Mouse (Mus musculus): ENCODE measurements at regions not wholly inside any gene's neighbourhood (a gene's known extent, or its start where the extent isn't known, plus 50 kb on each side); places are given as distances from the start of the nearest gene placed in this dataset.
A peak's percentile ranks its signal among the peaks of the same experiment; 100 is the strongest.

DNA sequence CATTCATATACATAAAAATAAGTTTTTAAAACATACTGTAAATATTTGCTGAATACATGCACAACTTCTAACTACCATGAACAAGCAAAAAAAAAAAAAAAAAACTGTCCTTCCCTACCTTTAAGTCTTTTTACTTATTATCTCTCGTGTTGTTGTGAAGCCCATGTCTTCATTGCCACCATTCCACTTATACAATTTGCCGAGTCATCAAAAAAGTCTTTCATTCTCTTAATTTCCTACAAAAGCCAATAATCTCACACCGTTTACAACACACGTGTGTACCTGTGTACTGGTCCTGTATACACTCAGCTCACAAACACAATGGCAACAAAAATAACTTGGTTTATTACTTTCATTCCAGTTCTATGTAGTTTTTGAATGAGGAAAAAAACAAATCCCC is 608.2 kb upstream of the Cited2 start:
- 93% methylated on average over 4 of the region's 4 CpGs for WGBS
- ATAC-seq, result no peak

DNA sequence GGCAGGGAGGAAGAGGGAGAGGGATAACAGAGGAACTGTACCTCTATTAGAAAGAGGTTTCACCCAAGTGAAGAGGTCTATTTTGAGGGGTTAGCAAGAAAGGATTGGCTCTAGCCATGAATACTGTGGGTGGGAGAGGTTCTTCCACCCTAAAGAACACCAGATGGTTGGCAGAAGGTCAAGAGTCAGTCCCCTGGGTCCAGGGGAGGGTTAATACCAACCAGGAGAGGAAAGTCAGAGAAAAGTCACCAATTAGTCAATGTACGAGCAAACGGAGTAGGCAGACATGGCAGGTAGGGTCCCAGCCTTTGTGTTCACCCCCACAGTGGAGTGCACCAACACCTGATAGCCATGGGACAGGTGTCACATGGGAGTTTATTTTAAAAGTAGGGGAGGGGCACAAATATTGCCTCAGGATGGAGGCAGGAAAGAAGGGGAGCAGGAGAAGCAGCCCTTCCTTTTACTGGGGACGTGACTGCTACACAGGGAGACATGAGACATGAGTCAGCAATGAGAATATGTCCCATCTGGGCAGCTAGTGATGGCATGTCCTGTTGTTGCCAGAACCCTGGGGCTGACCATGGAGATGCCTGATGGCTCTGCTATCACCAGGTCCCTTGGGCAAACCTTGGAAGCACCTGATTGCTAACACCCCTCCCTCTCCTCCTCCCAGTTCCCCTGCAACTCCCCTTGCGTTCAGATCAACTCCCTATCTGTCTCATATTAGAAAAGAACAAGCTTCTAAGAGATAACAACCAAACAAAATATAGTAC is 593.4 kb upstream of the Cited2 start:
- ATAC-seq, result no peak
- Histone ChIP-seq H3K9me3 (peaks cover 3% of the 10 kb centered on the region), H3K4me2 (replicated peaks) (no peak overlapping the region), H3K4me1 (replicated peaks) (no peaks in the 10 kb centered on the region), H3K36me3 (no peaks in the 10 kb centered on the region), H3K4me3 (replicated peaks) (no peak overlapping the region), H3K27ac (no peak overlapping the region), H3K27me3 (no peaks in the 10 kb centered on the region), H3K9ac (replicated peaks) (no peak overlapping the region)
- WGBS, result 91% methylated on average over 4 of the region's 4 CpGs

More for the DNA sequence above, 608.2 kb upstream of the Cited2 start:
- no peaks in the 10 kb centered on the region for H3K9me3 ChIP-seq
- H3K9ac ChIP-seq (replicated peaks), result no peak overlapping the region
- H3K4me2 ChIP-seq (replicated peaks), result no peak overlapping the region
- H3K27ac ChIP-seq, result no peak overlapping the region
- H3K4me1 ChIP-seq (replicated peaks), result no peaks in the 10 kb centered on the region
- H3K4me3 ChIP-seq (replicated peaks), result no peak overlapping the region
- H3K27me3 ChIP-seq, result no peaks in the 10 kb centered on the region
- H3K36me3 ChIP-seq, result no peaks in the 10 kb centered on the region

DNA sequence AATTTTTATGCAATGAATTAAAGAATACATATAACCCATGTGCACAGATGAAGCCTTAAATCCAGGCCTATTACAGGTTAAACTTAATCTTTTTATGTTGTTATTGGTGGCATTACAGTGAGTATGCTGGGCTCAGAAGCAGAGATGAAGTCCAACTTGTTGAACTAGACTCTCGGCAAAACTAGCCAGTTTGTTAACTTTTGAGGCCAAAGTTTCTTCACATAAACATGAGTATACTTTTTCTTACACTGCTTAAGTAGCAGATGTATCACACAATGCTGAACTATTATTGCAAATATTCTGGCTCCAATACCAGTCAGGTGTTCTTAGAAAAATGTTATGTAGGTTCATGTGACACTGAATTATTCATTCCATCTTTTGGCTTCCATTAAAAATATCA is 592.4 kb upstream of the Cited2 start:
- 90% methylated on average over 1 of the region's 1 CpGs for WGBS
- ATAC-seq, result no peak

DNA sequence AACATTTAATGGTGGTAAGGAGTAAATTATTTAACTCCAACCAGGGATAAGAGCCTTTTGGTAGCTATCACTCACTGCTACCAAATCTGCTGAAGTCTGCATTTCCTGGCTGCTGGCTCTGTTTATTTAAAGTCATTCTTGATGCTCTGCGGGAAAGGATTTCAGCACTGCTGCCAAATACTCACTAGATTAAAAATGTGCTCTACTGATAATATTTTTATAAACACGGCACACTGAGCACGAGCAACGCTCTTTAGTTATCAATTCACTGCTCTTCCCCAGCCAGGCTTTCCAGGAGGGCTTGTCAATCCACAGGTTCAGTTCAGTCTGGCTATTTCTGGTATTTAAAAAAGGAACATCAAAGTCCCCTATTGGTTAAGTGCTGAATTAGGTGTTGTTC is 591.3 kb upstream of the Cited2 start:
- no peak overlapping the region for H3K27ac ChIP-seq
- H3K27me3 ChIP-seq, result no peaks in the 10 kb centered on the region
- no peaks in the 10 kb centered on the region for H3K36me3 ChIP-seq
- H3K4me2 ChIP-seq (replicated peaks), result no peak overlapping the region
- no peak for ATAC-seq
- WGBS, result 71% methylated on average over 4 of the region's 4 CpGs
- H3K4me1 ChIP-seq (replicated peaks), result no peaks in the 10 kb centered on the region
- H3K9me3 ChIP-seq, result no peaks in the 10 kb centered on the region
- no peak overlapping the region for H3K4me3 ChIP-seq (replicated peaks)
- H3K9ac ChIP-seq (replicated peaks), result no peak overlapping the region

More for the DNA sequence above, 592.4 kb upstream of the Cited2 start:
- Histone ChIP-seq H3K27ac (no peak overlapping the region), H3K4me3 (replicated peaks) (no peak overlapping the region), H3K9ac (replicated peaks) (no peak overlapping the region), H3K9me3 (no peaks in the 10 kb centered on the region; the same call in 1 of the 2 replicates), H3K27me3 (no peaks in the 10 kb centered on the region), H3K36me3 (no peaks in the 10 kb centered on the region), H3K4me2 (replicated peaks) (no peak overlapping the region), H3K4me1 (replicated peaks) (no peaks in the 10 kb centered on the region)

DNA sequence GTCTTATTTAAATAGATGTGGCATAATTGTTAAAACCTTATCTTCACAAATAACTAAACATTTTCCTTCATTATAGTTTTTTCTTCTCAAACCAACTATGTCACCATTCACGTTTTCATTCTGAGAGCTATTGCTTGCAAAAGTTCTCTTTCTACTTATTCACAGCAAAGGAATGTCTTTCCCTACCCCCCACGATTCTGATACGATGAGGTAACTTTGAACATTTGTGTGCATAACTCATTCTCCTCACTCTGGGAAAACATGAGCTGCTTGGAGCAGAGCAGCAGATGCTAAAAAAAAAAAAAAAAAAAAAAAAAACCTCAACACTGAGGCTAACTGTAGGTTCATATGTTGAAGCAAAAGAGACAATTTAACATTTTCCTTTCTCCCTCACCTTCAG is 547.6 kb upstream of the Cited2 start:
- no peak for ATAC-seq
- no peaks in the 10 kb centered on the region for H3K9me3 ChIP-seq
- no peaks in the 10 kb centered on the region for H3K36me3 ChIP-seq
- H3K4me1 ChIP-seq (replicated peaks), result peaks cover 5% of the 10 kb centered on the region; the same call in 1 of the 2 replicates
- H3K4me3 ChIP-seq (replicated peaks), result no peak overlapping the region
- 73% methylated on average over 3 of the region's 3 CpGs for WGBS
- H3K9ac ChIP-seq (replicated peaks), result no peak overlapping the region
- no peak overlapping the region for H3K27ac ChIP-seq
- no peaks in the 10 kb centered on the region for H3K27me3 ChIP-seq
- H3K4me2 ChIP-seq (replicated peaks), result no peak overlapping the region

GRCm38 (mm10) chr10:17177054-17177453 is 546.0 kb upstream of the Cited2 start:
- no peak for ATAC-seq
- Histone ChIP-seq H3K27ac (no peak overlapping the region), H3K27me3 (no peaks in the 10 kb centered on the region), H3K9ac (replicated peaks) (no peak overlapping the region), H3K4me3 (replicated peaks) (no peak overlapping the region), H3K4me1 (replicated peaks) (peaks cover 5% of the 10 kb centered on the region; the same call in 1 of the 2 replicates), H3K9me3 (no peaks in the 10 kb centered on the region), H3K36me3 (no peaks in the 10 kb centered on the region), H3K4me2 (replicated peaks) (no peak overlapping the region)
- 30% methylated on average over 1 of the region's 1 CpGs for WGBS

DNA sequence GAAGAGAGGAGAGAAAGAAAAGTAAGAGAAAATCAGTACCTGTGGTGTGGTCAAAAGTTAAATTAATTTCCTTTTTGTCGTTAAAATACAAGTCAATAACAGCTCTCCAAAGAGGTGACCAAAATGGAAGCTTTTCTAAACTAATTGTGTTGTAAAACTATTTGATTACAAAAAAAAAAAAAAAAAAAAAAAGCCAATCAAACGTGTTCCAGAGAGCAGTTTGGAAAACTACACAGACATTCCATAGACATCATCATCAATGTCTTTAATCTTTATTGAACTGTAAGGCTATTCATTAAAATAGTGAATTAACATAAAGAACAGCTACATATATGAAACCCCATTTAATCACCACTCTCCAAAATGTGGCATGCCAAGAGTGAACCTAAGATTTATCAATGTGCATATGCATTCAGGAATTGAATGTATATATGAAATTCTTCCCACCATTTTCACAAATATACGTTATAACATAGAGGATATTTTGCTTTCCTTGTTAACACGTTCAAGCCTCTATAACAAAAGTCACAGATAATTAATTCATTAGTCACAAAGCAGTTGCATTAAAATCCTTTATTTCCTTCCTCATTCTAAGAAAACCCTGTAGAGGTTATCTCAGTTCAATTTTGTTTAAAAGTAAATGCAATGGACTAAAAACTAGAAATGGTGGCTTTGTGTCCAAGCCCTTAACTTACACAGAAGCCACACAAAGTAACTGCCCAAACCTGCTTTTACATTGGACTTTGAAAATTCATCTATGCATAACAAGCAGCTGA is 545.3 kb upstream of the Cited2 start:
- Histone ChIP-seq H3K27me3 (no peaks in the 10 kb centered on the region), H3K9ac (replicated peaks) (no peak overlapping the region), H3K4me2 (replicated peaks) (no peak overlapping the region), H3K4me1 (replicated peaks) (peaks cover 5% of the 10 kb centered on the region; the same call in 1 of the 2 replicates), H3K36me3 (no peaks in the 10 kb centered on the region), H3K9me3 (no peaks in the 10 kb centered on the region), H3K4me3 (replicated peaks) (no peak overlapping the region), H3K27ac (no peak overlapping the region)
- WGBS, result 68% methylated on average over 4 of the region's 4 CpGs
- no peak for ATAC-seq

DNA sequence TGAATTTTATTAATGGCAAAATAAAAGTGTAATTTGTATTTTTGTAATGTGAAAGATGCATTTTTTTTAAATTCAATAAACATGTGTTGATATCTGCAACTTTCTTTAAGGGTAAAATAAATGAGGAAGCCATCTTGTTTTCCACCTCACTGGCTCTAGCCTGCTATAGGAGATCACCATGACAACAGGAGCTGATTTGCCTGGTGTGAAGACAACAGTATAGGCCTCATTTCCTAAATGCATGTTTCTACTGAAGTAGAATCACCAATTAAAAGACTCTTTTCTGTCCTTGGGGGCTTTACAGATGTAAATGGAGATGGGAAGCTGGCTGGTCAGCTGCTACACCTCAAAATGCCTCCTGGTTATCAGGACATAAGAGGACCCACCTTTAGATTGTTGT is 544.4 kb upstream of the Cited2 start:
- Histone ChIP-seq H3K27ac (no peak overlapping the region), H3K9me3 (no peaks in the 10 kb centered on the region), H3K4me1 (replicated peaks) (peaks cover 5% of the 10 kb centered on the region; the same call in 1 of the 2 replicates), H3K36me3 (no peaks in the 10 kb centered on the region), H3K4me3 (replicated peaks) (no peak overlapping the region), H3K27me3 (no peaks in the 10 kb centered on the region), H3K4me2 (replicated peaks) (no peak overlapping the region), H3K9ac (replicated peaks) (no peak overlapping the region)
- no peak for ATAC-seq

- Histone ChIP-seq H3K4me1 (replicated peaks) (no peaks in the 10 kb centered on the region), H3K9me3 (no peaks in the 10 kb centered on the region), H3K9ac (replicated peaks) (no peak overlapping the region), H3K27me3 (no peaks in the 10 kb centered on the region), H3K36me3 (no peaks in the 10 kb centered on the region), H3K4me3 (replicated peaks) (no peak overlapping the region), H3K4me2 (replicated peaks) (no peak overlapping the region), H3K27ac (no peak overlapping the region)
- no peak for ATAC-seq
- WGBS, result 64% methylated on average over 2 of the region's 2 CpGs
These were observed 538.6 kb upstream of the Cited2 start for GRCm38 (mm10) chr10:17184418-17184817.

- no peak for ATAC-seq
- 66% methylated on average over 12 of the region's 12 CpGs for WGBS
- H3K36me3 ChIP-seq, result no peaks in the 10 kb centered on the region
These were observed 526.8 kb upstream of the Cited2 start for GRCm38 (mm10) chr10:17196205-17196604.

GRCm38 (mm10) chr10:17196636-17197035 is 526.4 kb upstream of the Cited2 start:
- H3K4me2 ChIP-seq (replicated peaks), result no peak overlapping the region
- H3K27ac ChIP-seq, result no peak overlapping the region
- no peak overlapping the region for H3K9ac ChIP-seq (replicated peaks)
- H3K27me3 ChIP-seq, result no peaks in the 10 kb centered on the region
- 36% methylated on average over 1 of the region's 1 CpGs for WGBS
- peaks cover 6% of the 10 kb centered on the region; the same call in 1 of the 2 replicates for H3K4me1 ChIP-seq (replicated peaks)
- no peaks in the 10 kb centered on the region for H3K9me3 ChIP-seq
- no peak for ATAC-seq
- no peak overlapping the region for H3K4me3 ChIP-seq (replicated peaks)
- no peaks in the 10 kb centered on the region for H3K36me3 ChIP-seq

More at GRCm38 (mm10) chr10:17196205-17196604, 526.8 kb upstream of the Cited2 start:
- Histone ChIP-seq H3K9me3 (no peaks in the 10 kb centered on the region), H3K27ac (peak overlapping the region; percentile 6; the same call in 1 of the 2 replicates), H3K9ac (replicated peaks) (no peak overlapping the region), H3K27me3 (no peaks in the 10 kb centered on the region), H3K4me2 (replicated peaks) (no peak overlapping the region), H3K4me3 (replicated peaks) (no peak overlapping the region), H3K4me1 (replicated peaks) (peaks cover 6% of the 10 kb centered on the region; the same call in 1 of the 2 replicates)
